Mouse (Mus musculus) midbrain, embryonic 14.5 days (tissue): Measurements from ENCODE around the gene Stat5a. TPM values are rescaled to one million over a fixed set of nuclear protein-coding genes. Genes with fewer than 3 reads are reported as not detected.

Source experiments
- ATAC-seq: fragments of 200-750 bp; cut with Nextera tagmentation; 2 replicates; pipeline ENCODE4 v1.8.0; 2017; ENCODE audit warnings: moderate number of reproducible peaks, moderate library complexity; ENCODE audit not compliant: low FRiP score, low TSS enrichment
- DNase-seq: peaks from one replicate; pipeline ENCODE4 v3.0.0-alpha.2; 2015
- H3K27ac ChIP-seq: fragments of 300-500 bp; sonication (generic); replicated peaks from 2 replicates; pipeline ENCODE4 v1.5.1; 2014; ENCODE audit warnings: mild to moderate bottlenecking, low read depth, low read length, moderate library complexity
- H3K27me3 ChIP-seq: fragments of 300-500 bp; sonication (generic); 2 replicates; pipeline ENCODE4 v1.6.1; 2014; ENCODE audit warnings: low read length, control low read depth, mixed read lengths; ENCODE audit not compliant: control insufficient read depth, insufficient read depth
- H3K36me3 ChIP-seq: fragments of 300-500 bp; sonication (generic); 2 replicates; pipeline ENCODE4 v1.6.1; 2014; ENCODE audit warnings: low read length, control low read depth; ENCODE audit not compliant: control insufficient read depth, insufficient read depth
- H3K4me1 ChIP-seq: fragments of 300-500 bp; sonication (generic); 2 replicates; pipeline ENCODE4 v1.6.1; 2014; ENCODE audit warnings: mild to moderate bottlenecking, antibody characterized with exemption, low read length, control low read depth; ENCODE audit not compliant: control insufficient read depth, insufficient read depth
- H3K4me2 ChIP-seq: fragments of 300-500 bp; sonication (generic); 2 replicates; pipeline ENCODE4 v1.6.1; 2014; ENCODE audit warnings: mild to moderate bottlenecking, low read length, moderate library complexity
- H3K4me3 ChIP-seq: fragments of 300-500 bp; sonication (generic); replicated peaks from 2 replicates; pipeline ENCODE4 v1.5.1; 2014; ENCODE audit warnings: low read depth, low read length
- H3K9ac ChIP-seq: fragments of 300-500 bp; sonication (generic); replicated peaks from 2 replicates; pipeline ENCODE4 v1.6.1; 2014; ENCODE audit warnings: mild to moderate bottlenecking, low read length, moderate library complexity
- H3K9me3 ChIP-seq: fragments of 300-500 bp; sonication (generic); 2 replicates; pipeline ENCODE4 v1.6.1; 2016; ENCODE audit warnings: low read length, control low read depth, mixed read lengths; ENCODE audit not compliant: control insufficient read depth
- WGBS: fragments of 180-500 bp; shearing (Covaris S2); extraction: QIAGEN DNeasy Blood & Tissue Kit; methylation state at CpG from one replicate; pipeline ENCODE4 v1.1.7; 2014; 5-methylcytosine and 5-hydroxymethylcytosine counted together
- polyA plus RNA-seq: library from polyadenylated mRNA; unstranded; fragments of >200 nt; fragmentation: Nextera tagmentation; extraction: Ambion mirVana; gene quantifications from 2 replicates; pipeline ENCODE4 v1.2.1, GENCODE M21; 2014

The Stat5a gene
- polyA plus RNA-seq, 1 experiment from 2014 or later = 1.9 TPM

- Histone ChIP-seq H3K9me3 (no peaks in the 10 kb centered on the region), H3K4me3 (peak overlapping the region; percentile 95), H3K9ac (peak overlapping the region; percentile 94), H3K27me3 (peaks cover 10% of the 10 kb centered on the region), H3K4me1 (peaks cover 20% of the 10 kb centered on the region), H3K36me3 (no peaks in the 10 kb centered on the region), H3K4me2 (peak overlapping the region; percentile 81), H3K27ac (peak overlapping the region; percentile 85)
- peak; percentile 68 for DNase-seq
- WGBS = 2% methylated on average over 33 of the region's 33 CpGs
- ATAC-seq = no peak
Measured at GRCm38 (mm10) chr11:100850778-100851528, 8.2 kb upstream of the Stat5a start.

GRCm38 (mm10) chr11:100852088-100852487, 7.1 kb upstream of the Stat5a start:
- no peak overlapping the region for H3K27ac ChIP-seq

DNA sequence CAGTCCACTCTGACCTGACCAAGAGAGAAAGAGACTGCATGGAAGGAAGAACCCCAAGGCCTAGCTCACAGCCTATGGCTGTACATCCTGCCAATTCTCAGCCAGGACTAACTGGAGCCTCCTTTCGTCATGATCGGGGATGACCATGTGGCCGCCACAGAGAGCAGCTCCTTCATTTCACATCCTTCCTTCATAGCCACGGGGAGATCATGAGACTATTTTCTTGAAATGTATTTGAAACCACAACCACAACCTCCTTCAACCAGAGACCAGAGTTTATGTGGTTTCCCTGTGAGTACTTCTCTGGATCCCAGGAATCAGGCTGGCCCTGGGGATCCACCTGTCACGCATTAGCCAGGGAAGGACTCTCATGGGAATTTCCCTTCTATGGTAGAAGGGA, 6.1 kb upstream of the Stat5a start:
- H3K9ac ChIP-seq = no peak overlapping the region
- H3K27ac ChIP-seq = no peak overlapping the region
- DNase-seq (no peak), ATAC-seq (no peak)
- H3K27me3 ChIP-seq = peaks cover 10% of the 10 kb centered on the region
- H3K4me3 ChIP-seq = no peak overlapping the region
- no peaks in the 10 kb centered on the region for H3K9me3 ChIP-seq
- H3K4me1 ChIP-seq = peaks cover 20% of the 10 kb centered on the region
- WGBS = 86% methylated on average over 5 of the region's 5 CpGs
- H3K4me2 ChIP-seq = no peak overlapping the region
- H3K36me3 ChIP-seq = no peaks in the 10 kb centered on the region

More at GRCm38 (mm10) chr11:100852088-100852487, 7.1 kb upstream of the Stat5a start:
- Histone ChIP-seq H3K9ac (no peak overlapping the region), H3K4me2 (no peak overlapping the region), H3K4me1 (peaks cover 20% of the 10 kb centered on the region), H3K36me3 (no peaks in the 10 kb centered on the region), H3K4me3 (no peak overlapping the region), H3K9me3 (no peaks in the 10 kb centered on the region), H3K27me3 (peaks cover 10% of the 10 kb centered on the region)
- WGBS = 91% methylated on average over 2 of the region's 2 CpGs
- ATAC-seq = no peak
- DNase-seq = no peak

GRCm38 (mm10) chr11:100854268-100854667, 4.9 kb upstream of the Stat5a start:
- Histone ChIP-seq H3K4me2 (no peak overlapping the region), H3K9me3 (no peaks in the 10 kb centered on the region), H3K4me3 (no peak overlapping the region), H3K36me3 (no peaks in the 10 kb centered on the region), H3K4me1 (peaks cover 7% of the 10 kb centered on the region), H3K27me3 (peaks cover 11% of the 10 kb centered on the region), H3K9ac (no peak overlapping the region), H3K27ac (no peak overlapping the region)
- no peak for ATAC-seq
- no peak for DNase-seq
- 57% methylated on average over 4 of the region's 4 CpGs for WGBS

DNA sequence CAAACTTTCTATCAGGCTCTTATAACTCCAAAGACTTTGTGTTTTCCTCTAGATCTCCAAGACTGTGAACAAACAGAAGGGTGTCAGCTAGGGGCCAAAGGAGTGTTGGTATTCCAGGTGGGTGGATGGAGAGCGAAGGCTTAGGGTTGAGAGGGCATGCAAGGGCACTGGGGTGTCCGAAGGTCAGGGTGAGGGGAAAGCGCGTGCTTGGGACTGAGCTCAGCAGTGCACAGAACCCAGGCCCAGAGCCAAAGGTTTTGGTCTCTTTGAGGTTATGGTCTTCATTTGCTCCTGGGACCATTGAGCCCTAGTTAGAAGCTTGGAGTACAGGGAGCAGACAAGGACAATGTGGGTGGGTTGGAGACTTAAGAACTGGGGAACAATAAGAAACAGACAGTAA, 4.0 kb upstream of the Stat5a start:
- DNase-seq (no peak), ATAC-seq (no peak)
- 81% methylated on average over 4 of the region's 4 CpGs for WGBS

GRCm38 (mm10) chr11:100857960-100858359, 1.2 kb upstream of the Stat5a start:
- H3K9ac ChIP-seq = no peak overlapping the region
- H3K4me1 ChIP-seq = no peaks in the 10 kb centered on the region
- H3K27me3 ChIP-seq = peaks cover 22% of the 10 kb centered on the region
- H3K36me3 ChIP-seq = no peaks in the 10 kb centered on the region
- no peaks in the 10 kb centered on the region for H3K9me3 ChIP-seq
- H3K4me3 ChIP-seq = no peak overlapping the region
- no peak overlapping the region for H3K27ac ChIP-seq
- no peak overlapping the region for H3K4me2 ChIP-seq
- no peak for ATAC-seq
- 71% methylated on average over 6 of the region's 6 CpGs for WGBS
- no peak for DNase-seq

More for the DNA sequence above, 4.0 kb upstream of the Stat5a start:
- Histone ChIP-seq H3K27me3 (peaks cover 16% of the 10 kb centered on the region), H3K9me3 (no peaks in the 10 kb centered on the region), H3K27ac (no peak overlapping the region), H3K4me2 (no peak overlapping the region), H3K4me1 (0 out of 2 replicates have a peak, but pooled peaks cover 5% of the 10 kb centered on the region), H3K9ac (no peak overlapping the region), H3K36me3 (no peaks in the 10 kb centered on the region), H3K4me3 (no peak overlapping the region)

GRCm38 (mm10) chr11:100859579-100860075, 476 bp downstream of the Stat5a start:
- 54% methylated on average over 6 of the region's 6 CpGs for WGBS
- no peak overlapping the region for H3K27ac ChIP-seq
- no peaks in the 10 kb centered on the region for H3K4me1 ChIP-seq
- no peaks in the 10 kb centered on the region for H3K9me3 ChIP-seq
- DNase-seq = no peak
- peak overlapping the region; percentile 57 for H3K4me2 ChIP-seq
- no peak for ATAC-seq
- H3K27me3 ChIP-seq = peaks cover 14% of the 10 kb centered on the region
- no peaks in the 10 kb centered on the region for H3K36me3 ChIP-seq
- peak overlapping the region; percentile 38 for H3K4me3 ChIP-seq
- H3K9ac ChIP-seq = 0 out of 2 replicates have a peak overlapping the region, but pooled peaks have one; percentile 31

DNA sequence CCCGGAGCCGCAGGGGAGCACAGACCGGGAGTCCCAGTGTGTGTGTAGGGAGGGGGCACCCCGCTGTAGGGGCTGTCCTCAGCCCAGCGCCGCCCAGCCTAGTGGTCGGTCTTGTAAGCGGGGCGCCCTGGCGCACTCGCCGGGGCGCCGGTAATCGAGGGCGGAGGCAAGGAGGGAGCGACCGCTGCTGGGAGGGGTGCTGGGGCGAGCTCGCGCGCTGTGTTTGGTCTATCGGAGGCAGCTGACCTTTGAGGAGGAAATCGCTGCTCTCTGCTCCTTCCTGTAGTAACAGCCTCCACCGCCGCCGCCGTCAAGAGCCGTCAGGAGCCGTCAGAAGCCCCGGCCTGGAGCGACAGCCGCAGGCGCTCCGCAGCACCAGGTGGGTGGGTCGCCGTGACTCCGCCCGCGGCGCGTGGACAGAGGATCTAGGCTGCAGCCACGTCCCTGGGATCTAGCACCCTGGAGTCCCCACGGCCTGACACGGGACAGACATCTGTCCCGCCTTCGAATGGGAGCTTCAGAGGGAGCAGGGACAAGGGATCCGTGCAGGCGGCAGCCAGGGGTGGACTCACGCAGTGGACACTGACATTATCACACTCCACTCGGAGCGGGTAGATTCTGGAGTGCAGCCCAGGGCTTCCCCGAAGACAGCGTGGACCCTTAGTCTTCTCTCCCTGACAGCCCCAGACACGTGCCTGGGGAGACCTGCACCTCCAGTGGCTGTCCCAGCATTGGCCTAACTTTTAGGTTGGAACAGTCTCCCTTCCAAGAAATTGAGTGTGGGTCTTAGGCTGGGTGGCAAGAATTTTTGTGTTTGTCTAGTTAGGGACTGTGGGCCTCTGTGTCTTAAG, 1.3 kb downstream of the Stat5a start:
- Histone ChIP-seq H3K27ac (no peak overlapping the region), H3K4me3 (peak overlapping the region; percentile 38), H3K9me3 (no peaks in the 10 kb centered on the region), H3K4me1 (no peaks in the 10 kb centered on the region), H3K9ac (peak overlapping the region; percentile 31; the same call in 1 of the 2 replicates), H3K36me3 (no peaks in the 10 kb centered on the region), H3K27me3 (peaks cover 14% of the 10 kb centered on the region), H3K4me2 (peak overlapping the region; percentile 57)
- peak; percentile 70 for DNase-seq
- peak; percentile 43; the same call in 1 of the 2 replicates for ATAC-seq
- WGBS = 3% methylated on average over 55 of the region's 55 CpGs
